Mouse (Mus musculus) gastrocnemius, postnatal 10 days (tissue): ENCODE results near the gene Alox12e. TPM values are rescaled to one million over a fixed set of nuclear protein-coding genes. Genes with fewer than 3 reads are reported as not detected.

Source experiments
- DNase-seq: peaks from one replicate; pipeline ENCODE4 v3.0.0; 2021; ENCODE audit warnings: mixed read lengths
- total RNA-seq, 2 experiments: library from RNA; stranded (reverse); gene quantifications; 2 replicates each; pipeline ENCODE4 v1.2.3; 2021

The Alox12e gene
- total RNA-seq, 2 experiments from 2014 or later: not detected

DNA sequence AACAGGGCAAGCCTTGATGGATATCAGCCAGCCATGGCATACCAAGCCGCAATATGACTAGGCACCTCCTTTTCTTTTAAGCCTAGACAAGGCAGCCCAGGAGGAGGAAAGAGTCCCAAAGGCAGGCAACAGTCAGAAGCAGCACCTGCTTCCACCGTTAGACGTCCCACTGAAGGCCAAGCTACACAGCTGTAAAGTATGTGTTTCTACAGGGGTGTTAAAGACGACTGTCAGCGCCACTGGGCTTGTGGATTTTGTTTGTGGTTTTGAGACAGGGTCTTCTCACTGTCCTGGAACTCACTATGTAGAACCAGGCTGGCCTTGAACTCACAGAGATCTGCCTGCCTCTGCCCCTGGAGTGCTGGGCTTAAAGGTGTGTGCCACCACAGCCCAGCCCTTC lies 36.7 kb downstream of the Alox12e start:
- DNase-seq: no peak

DNA sequence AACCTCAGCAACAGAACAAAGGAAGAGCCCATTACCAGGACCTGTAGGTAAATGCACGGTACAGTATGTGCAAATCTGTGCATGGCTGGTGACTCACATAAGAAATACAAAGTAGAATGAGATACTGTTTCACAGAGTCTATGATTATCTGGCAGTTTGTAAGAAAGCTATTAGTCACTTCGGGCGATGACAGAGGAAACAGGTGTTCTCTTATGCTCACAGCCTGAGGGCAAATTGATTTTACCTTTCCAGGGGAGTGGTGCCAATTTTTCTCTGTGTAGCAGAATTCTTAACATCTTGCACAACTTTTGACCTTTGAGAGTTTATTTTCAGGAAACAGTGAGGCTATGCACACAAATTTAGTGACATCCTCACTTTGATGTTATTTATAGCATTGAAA lies 37.7 kb downstream of the Alox12e start:
- no peak for DNase-seq

DNA sequence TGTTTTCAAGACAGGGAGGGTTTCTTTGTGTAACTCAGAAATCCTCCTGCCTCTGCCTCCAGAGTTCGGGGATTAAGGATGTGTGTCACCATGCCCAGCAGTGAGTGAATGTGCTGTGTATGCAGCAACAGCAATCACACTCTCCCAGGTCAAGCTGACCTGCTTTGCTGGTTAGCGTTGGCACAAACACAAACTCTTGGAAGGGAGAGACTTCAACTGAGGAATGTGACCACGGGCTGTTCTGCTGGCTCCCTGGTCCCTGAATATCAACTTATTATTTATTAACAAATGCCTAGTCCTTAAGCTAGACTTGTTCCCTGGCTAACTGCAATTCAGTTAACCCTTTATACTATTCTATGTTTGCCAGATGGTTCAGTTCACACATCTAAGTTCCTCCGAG lies 38.8 kb downstream of the Alox12e start:
- DNase-seq: no peak

DNA sequence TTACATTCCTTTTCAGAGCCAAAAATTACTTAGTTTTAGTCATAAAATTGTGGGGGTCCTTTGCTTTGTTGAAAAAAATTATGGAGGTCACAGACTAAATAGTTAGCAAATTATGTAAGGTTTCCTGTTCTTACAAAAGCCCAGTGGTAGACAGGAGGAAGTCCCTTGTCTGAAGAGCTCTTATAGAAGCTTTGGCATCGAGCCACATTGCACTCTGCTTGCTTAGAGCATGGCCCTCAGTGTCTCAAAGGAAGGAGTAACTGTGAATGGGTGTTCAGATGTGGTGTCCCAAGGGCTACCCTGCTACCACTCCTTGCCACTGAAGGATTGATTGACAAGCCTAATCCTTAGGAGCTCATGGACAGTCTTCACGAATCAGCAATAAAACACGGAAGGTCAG lies 42.0 kb downstream of the Alox12e start:
- DNase-seq: no peak

DNA sequence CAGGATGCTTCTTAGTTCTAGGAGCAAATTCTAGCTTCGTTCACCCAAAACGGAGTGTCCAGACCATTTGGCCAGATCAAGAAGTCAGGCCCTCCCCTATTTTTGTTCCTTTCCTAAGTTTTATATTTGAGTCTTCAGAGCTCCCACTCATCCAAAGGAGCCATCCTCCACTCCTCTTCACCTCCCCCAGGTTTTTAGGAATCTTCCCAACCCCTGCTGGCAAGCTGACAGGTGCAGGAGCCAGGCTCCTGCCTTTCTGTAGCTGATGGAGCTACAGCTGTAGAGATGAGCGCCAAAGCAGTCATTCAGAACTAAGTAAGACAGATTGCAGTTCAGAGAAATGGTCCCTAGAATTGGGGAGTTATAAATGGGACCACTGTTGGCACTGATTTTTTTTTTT lies 43.5 kb downstream of the Alox12e start:
- DNase-seq: no peak

DNA sequence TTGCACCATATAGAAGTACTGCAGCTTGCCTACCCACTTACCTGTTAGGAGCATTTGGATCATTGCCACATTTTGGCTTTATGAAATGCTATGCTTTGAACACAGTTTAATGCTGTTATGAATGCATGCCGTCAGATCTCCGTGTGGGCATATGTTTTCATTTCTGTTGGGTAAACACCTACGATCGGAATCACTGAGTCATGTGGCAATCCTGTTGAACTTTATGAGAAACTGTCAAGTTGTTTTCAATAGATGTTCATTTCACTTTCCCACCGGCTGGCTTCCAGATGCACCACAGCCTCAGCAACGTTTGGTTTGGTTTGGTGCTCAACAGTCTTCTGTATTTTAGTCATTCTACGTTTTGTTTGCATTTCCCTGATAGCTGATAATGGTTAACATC lies 50.8 kb downstream of the Alox12e start:
- DNase-seq: no peak

DNA sequence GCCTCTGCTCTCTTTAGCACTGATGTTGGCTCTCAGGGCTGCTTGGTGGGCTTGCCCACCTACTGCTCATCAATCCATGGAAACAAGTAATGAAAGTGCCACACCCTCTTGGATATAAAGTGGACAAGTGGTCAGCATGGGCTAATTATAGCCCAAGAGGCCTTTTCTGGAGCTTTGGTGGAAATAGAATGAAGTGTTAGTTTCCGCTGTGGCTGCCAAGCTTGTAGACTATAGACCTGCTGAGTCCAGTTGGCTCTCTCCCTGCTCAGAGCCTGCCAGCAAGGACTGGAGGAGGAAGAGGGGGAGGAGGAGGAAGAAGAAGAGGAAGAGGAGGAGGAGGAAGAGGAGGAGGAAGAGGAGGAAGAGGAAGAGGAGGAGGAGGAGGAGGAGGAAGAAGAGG lies 56.0 kb downstream of the Alox12e start:
- peak; percentile 22 for DNase-seq

DNA sequence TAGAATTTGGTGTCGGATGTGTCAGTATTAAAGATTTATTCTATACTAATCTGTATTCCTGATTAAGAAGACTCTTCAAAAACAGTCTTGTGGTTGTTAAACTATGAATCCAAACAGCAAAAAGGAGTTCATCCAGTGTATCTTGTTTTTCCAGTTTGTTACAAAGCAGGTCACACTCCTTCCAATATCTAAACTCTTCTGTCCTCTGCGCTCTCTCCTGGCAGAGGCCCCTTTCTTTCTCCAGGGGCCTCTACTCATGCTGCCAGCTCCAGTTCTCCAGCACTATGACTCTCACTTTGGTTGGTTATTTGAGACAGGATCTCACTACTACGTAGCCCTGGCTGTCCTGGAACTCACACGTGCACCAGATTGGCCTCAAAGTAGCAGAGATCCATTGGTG lies 56.6 kb downstream of the Alox12e start:
- no peak for DNase-seq

Other genes starting within 250 kb of the Alox12e start
- under 1 TPM in 1 of 2 experiments, not detected in 1; 0.32 TPM for gene Asgr2, start 230.0 kb downstream of the Alox12e start, total RNA-seq
- 1 to 10 TPM; 3.2 to 4.0 TPM for gene Mgl2, start 192.3 kb downstream of the Alox12e start, total RNA-seq
- gene Clec10a, start 166.4 kb downstream of the Alox12e start, total RNA-seq: 1 to 10 TPM; 5.1 to 5.8 TPM
- under 1 TPM in 1 of 2 experiments, not detected in 1; 0.63 TPM for gene Slc16a11, start 109.9 kb downstream of the Alox12e start, total RNA-seq
- 1 to 10 TPM; 1.1 to 3.7 TPM for gene Slc16a13, start 101.6 kb downstream of the Alox12e start, total RNA-seq
- gene Bcl6b, start 92.8 kb downstream of the Alox12e start, total RNA-seq: 10 to 100 TPM; 12.6 to 21.5 TPM
- 10 to 100 TPM; 46.0 to 51.4 TPM for gene 0610010K14Rik, start 84.7 kb downstream of the Alox12e start, total RNA-seq
- 1 to 10 TPM; 2.8 to 3.8 TPM for gene Gm21988, start 82.8 kb downstream of the Alox12e start, total RNA-seq
- 10 to 100 TPM; 91.1 to 93.0 TPM for gene Rnasek, start 82.8 kb downstream of the Alox12e start, total RNA-seq
- 1 to 10 TPM in 1 of 2 experiments, under 1 TPM in 1; 0.94 to 1.7 TPM for gene Alox12, start 67.3 kb downstream of the Alox12e start, total RNA-seq
- under 1 TPM in 1 of 2 experiments, not detected in 1; 0.52 TPM for gene Alox15, start 29.4 kb upstream of the Alox12e start, total RNA-seq
- gene Pelp1, start 87.4 kb upstream of the Alox12e start, total RNA-seq: 10 to 100 TPM; 20.2 to 21.4 TPM
- 10 to 100 TPM; 11.0 TPM for gene Arrb2, start 110.0 kb upstream of the Alox12e start, total RNA-seq
- 10 to 100 TPM in 1 of 2 experiments, 1 to 10 TPM in 1; 7.6 to 11.0 TPM for gene Med11, start 129.3 kb upstream of the Alox12e start, total RNA-seq
- gene Zmynd15, start 136.8 kb upstream of the Alox12e start, total RNA-seq: 1 to 10 TPM in 1 of 2 experiments, under 1 TPM in 1; 0.52 to 1.6 TPM
- 1 to 10 TPM; 3.4 to 5.1 TPM for gene Cxcl16, start 137.4 kb upstream of the Alox12e start, total RNA-seq
- gene Tm4sf5, start 182.6 kb upstream of the Alox12e start, total RNA-seq: not detected
- not detected for gene Vmo1, start 192.0 kb upstream of the Alox12e start, total RNA-seq
- gene Gltpd2, start 196.6 kb upstream of the Alox12e start, total RNA-seq: not detected
- 100 to 1,000 TPM; 326 to 361 TPM for gene Psmb6, start 202.7 kb upstream of the Alox12e start, total RNA-seq
- gene Gm40193, start 210.3 kb upstream of the Alox12e start, total RNA-seq: not detected
- gene Pld2, start 217.4 kb upstream of the Alox12e start, total RNA-seq: 10 to 100 TPM; 16.4 to 21.3 TPM
- gene Mink1, start 240.3 kb upstream of the Alox12e start, total RNA-seq: 10 to 100 TPM; 28.6 to 37.0 TPM